ENCODE assay signal across 28 mouse cellular contexts in the genomic region with DNA sequence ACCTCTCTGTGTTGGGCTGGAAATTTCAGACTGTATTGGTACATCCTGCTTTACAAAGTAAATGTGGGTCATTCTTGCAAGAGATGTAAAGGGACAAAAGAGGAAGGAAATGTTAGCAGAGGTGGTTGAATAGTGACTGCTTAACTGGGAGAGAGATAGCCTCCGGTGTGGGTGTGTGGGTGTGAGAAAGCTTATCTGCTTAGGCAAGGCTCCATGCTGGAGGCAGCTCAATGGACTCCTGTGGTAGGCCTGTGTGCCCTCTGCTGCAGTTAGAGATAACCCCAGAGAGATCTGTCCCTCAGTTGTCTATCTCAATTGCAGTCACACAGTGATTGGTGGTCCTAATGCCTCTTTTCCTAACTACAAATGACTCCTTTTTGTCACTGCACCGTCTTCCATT.
DNase-seq lines count a peak whose midpoint lies in the region; ATAC-seq and TF ChIP-seq lines count a peak whose summit lies in the region.
"Had no signal": no experiment of that assay in that cellular context is flagged by ENCODE, and none has a peak within 500 bp of the region (broad histone marks: within the 10 kb centered on the region; RNA-seq: fewer than 3 reads in every experiment).

No protein-coding gene starts in this region.

- H3K9me3 ChIP-seq in MEL (replicated peaks; ENCODE audit: insufficient read depth, low read length): no peaks in the 10 kb centered on the region
- no peaks in the 10 kb centered on the region for H3K9me3 ChIP-seq in liver, embryonic 12.5 days (replicated peaks)
- H3K9me3 ChIP-seq: embryonic facial prominence, embryonic 13.5 days; forebrain, embryonic 15.5 days; heart, embryonic 13.5 days; hindbrain, embryonic 15.5 days; limb, embryonic 12.5 days; midbrain, embryonic 10.5 days; stomach, embryonic 15.5 days had no signal

- no peak for TF ChIP-seq POLR2A in MEL (IDR thresholded peaks at IDR 0.05; ENCODE audit: control insufficient read depth in 1 of 2, insufficient read depth in 1 of 2, low read depth in 1 of 2, low read length in 2 of 2, poor library complexity in 1 of 2)

- TF ChIP-seq CTCF in MEL (IDR thresholded peaks at IDR 0.05 in 2 of 3, conservative IDR thresholded peaks at IDR 0.05 in 1 of 3; ENCODE audit: control insufficient read depth in 1 of 3, insufficient read depth in 1 of 3, low read depth in 2 of 3, low read length in 3 of 3, poor library complexity in 1 of 3, severe bottlenecking in 1 of 3): no peak

- no peak overlapping the region for H3K9ac ChIP-seq in MEL (ENCODE audit: control insufficient read depth, low read depth, low read length, poor library complexity, severe bottlenecking)
- H3K9ac ChIP-seq in liver, embryonic 12.5 days: no peak overlapping the region
- H3K9ac ChIP-seq: embryonic facial prominence, embryonic 13.5 days; forebrain, embryonic 15.5 days; heart, embryonic 13.5 days; hindbrain, embryonic 15.5 days; limb, embryonic 12.5 days; stomach, embryonic 15.5 days had no signal

- H3K4me3 ChIP-seq in MEL (ENCODE audit: control insufficient read depth in 1 of 2, insufficient read depth in 1 of 2, low read depth in 2 of 2, low read length in 2 of 2): no peak overlapping the region
- no peak overlapping the region for H3K4me3 ChIP-seq in liver, embryonic 12.5 days
- H3K4me3 ChIP-seq: embryonic facial prominence, embryonic 13.5 days; forebrain, embryonic 15.5 days; heart, adult 2 months; heart, embryonic 13.5 days; hindbrain, embryonic 15.5 days; limb, embryonic 12.5 days; midbrain, embryonic 10.5 days; stomach, embryonic 15.5 days had no signal

- peak; percentile 85 for DNase-seq in MEL (ENCODE audit: low read depth, low spot score)
- DNase-seq in cerebellum, postnatal 14 days: no peak
- DNase-seq in adrenal gland, adult 18-20 months (ENCODE audit: low spot score in 2 of 2): no peak
- no peak for DNase-seq in left cerebral cortex, adult 18-20 months (ENCODE audit: low spot score in 2 of 2)
- no peak for DNase-seq in gastrocnemius, postnatal 10 days
- DNase-seq: adrenal gland, postnatal 25 days; cerebellum, adult 11-12 months; cerebellum, postnatal 25 days; embryo, embryonic 11 days; gastrocnemius, postnatal 25 days; heart, adult 2 months; heart, postnatal 14 days; kidney, adult 8-10 months; kidney, postnatal 36 days; layer of hippocampus, postnatal 36 days; lung, adult 2 months; right cerebral cortex, adult 18-20 months; thymus, postnatal 25 days had no signal

- no peak for TF ChIP-seq RAD21 in MEL (IDR thresholded peaks at IDR 0.05; ENCODE audit: low read depth, low read length)

- H3K36me3 ChIP-seq in MEL (ENCODE audit: control insufficient read depth in 1 of 2, insufficient read depth in 2 of 2, low read length in 2 of 2): peaks cover 0 to 4% of the 10 kb centered on the region in 2 experiments; a peak in 1 of 4 replicates
- H3K36me3 ChIP-seq in liver, embryonic 12.5 days: no peaks in the 10 kb centered on the region
- H3K36me3 ChIP-seq: embryonic facial prominence, embryonic 13.5 days; forebrain, embryonic 15.5 days; heart, embryonic 13.5 days; hindbrain, embryonic 15.5 days; limb, embryonic 12.5 days; midbrain, embryonic 10.5 days; stomach, embryonic 15.5 days had no signal

- H3K79me2 ChIP-seq in MEL (ENCODE audit: control insufficient read depth, insufficient read depth, low read length, poor library complexity): no peaks in the 10 kb centered on the region

- no peak overlapping the region for H3K27ac ChIP-seq in MEL (ENCODE audit: control insufficient read depth, low read depth, low read length)
- no peak overlapping the region for H3K27ac ChIP-seq in liver, embryonic 12.5 days
- H3K27ac ChIP-seq: embryonic facial prominence, embryonic 13.5 days; forebrain, embryonic 15.5 days; heart, adult 2 months; heart, embryonic 13.5 days; hindbrain, embryonic 15.5 days; limb, embryonic 12.5 days; midbrain, embryonic 10.5 days; stomach, embryonic 15.5 days had no signal

- 4% methylated on average over 2 of the region's 2 CpGs for WGBS in liver, embryonic 12.5 days (ENCODE audit: insufficient replicate concordance)

- H3K4me2 ChIP-seq in liver, embryonic 12.5 days: no peak overlapping the region
- H3K4me2 ChIP-seq: embryonic facial prominence, embryonic 13.5 days; forebrain, embryonic 15.5 days; heart, embryonic 13.5 days; hindbrain, embryonic 15.5 days; limb, embryonic 12.5 days; stomach, embryonic 15.5 days had no signal

- ATAC-seq in erythroblast, adult 5-6 weeks (replicated peaks; ENCODE audit: low FRiP score, poor library complexity, severe bottlenecking): peak; percentile 74; the same call in 1 of the 2 replicates
- ATAC-seq in liver, embryonic 12.5 days: peak; percentile 100
- ATAC-seq in megakaryocyte, adult 5-6 weeks (ENCODE audit: poor library complexity, severe bottlenecking): peak; percentile 60; the same call in 1 of the 2 replicates
- ATAC-seq: forebrain, embryonic 15.5 days had no signal

- H3K27me3 ChIP-seq in MEL (ENCODE audit: control insufficient read depth in 1 of 2, insufficient read depth in 2 of 2, low read length in 2 of 2): no peaks in the 10 kb centered on the region
- H3K27me3 ChIP-seq in liver, embryonic 12.5 days (replicated peaks): no peaks in the 10 kb centered on the region
- H3K27me3 ChIP-seq: embryonic facial prominence, embryonic 13.5 days; forebrain, embryonic 15.5 days; heart, embryonic 13.5 days; hindbrain, embryonic 15.5 days; limb, embryonic 12.5 days; stomach, embryonic 15.5 days had no signal

- no peaks in the 10 kb centered on the region for H3K4me1 ChIP-seq in MEL (ENCODE audit: control insufficient read depth in 1 of 2, insufficient read depth in 2 of 2, low read length in 2 of 2)
- H3K4me1 ChIP-seq in liver, embryonic 12.5 days: peaks cover 7% of the 10 kb centered on the region
- H3K4me1 ChIP-seq: embryonic facial prominence, embryonic 13.5 days; forebrain, embryonic 15.5 days; heart, embryonic 13.5 days; hindbrain, embryonic 15.5 days; limb, embryonic 12.5 days; midbrain, embryonic 10.5 days; stomach, embryonic 15.5 days had no signal

- TF ChIP-seq EP300 in MEL (IDR thresholded peaks at IDR 0.05; ENCODE audit: low read depth in 1 of 2, low read length in 2 of 2): peak; percentile 94 to 96

TF ChIP-seq in MEL, 35 proteins besides CTCF, POLR2A, EP300 and RAD21:
- peak; percentile 35; the same call in 1 of the 2 replicates for TF ChIP-seq BHLHE40 (IDR thresholded peaks at IDR 0.05; ENCODE audit: borderline replicate concordance, low read depth, low read length)
- peak; percentile 83 for TF ChIP-seq RCOR1 (IDR thresholded peaks at IDR 0.05; ENCODE audit: low read depth, low read length)
- TF ChIP-seq ZMIZ1 (IDR thresholded peaks at IDR 0.05; ENCODE audit: low read depth, low read length): no peak
- TF ChIP-seq ELF1 (IDR thresholded peaks at IDR 0.05; ENCODE audit: low read depth, low read length): 0 out of 2 replicates have a peak, but pooled peaks have one; percentile 11
- TF ChIP-seq ETS1 (IDR thresholded peaks at IDR 0.05; ENCODE audit: low read depth, low read length): peak; percentile 63
- TF ChIP-seq TAL1 (IDR thresholded peaks at IDR 0.05; ENCODE audit: low read length): peak; percentile 76
- TF ChIP-seq GATA1 (IDR thresholded peaks at IDR 0.05; ENCODE audit: low read depth, low read length): peak; percentile 92
- no peak for TF ChIP-seq TBP (IDR thresholded peaks at IDR 0.05; ENCODE audit: low read depth, low read length)
- peak; percentile 89 for TF ChIP-seq TCF12 (IDR thresholded peaks at IDR 0.05; ENCODE audit: low read depth, low read length)
- peak; percentile 26; the same call in 1 of the 2 replicates for TF ChIP-seq MYC (IDR thresholded peaks at IDR 0.05; ENCODE audit: low read depth, low read length)
TF ChIP-seq in MEL: peak in this region for 8.
